Mouse (Mus musculus) E14TG2a.4 (cell line): ENCODE data around the gene Mettl5.

ENCODE experiments used
- CTCF ChIP-seq: conservative IDR thresholded peaks from 2 replicates; pipeline ENCODE4 v1.5.1; 2014; ENCODE audit warnings: low read length
- NANOG ChIP-seq: IDR thresholded peaks from 2 replicates; pipeline ENCODE4 v1.6.1; 2014; ENCODE audit warnings: borderline replicate concordance, low read length, mixed read lengths
- POU5F1 ChIP-seq: IDR thresholded peaks from 2 replicates; pipeline ENCODE4 v1.6.1; 2014; ENCODE audit warnings: low read length, borderline replicate concordance

GRCm38 (mm10) chr2:69857882-69858281 is 27.5 kb downstream of the Mettl5 start:
- peak; percentile 29 for TF ChIP-seq CTCF
- no peak for TF ChIP-seq POU5F1
- no peak for TF ChIP-seq NANOG
